26 mouse cellular contexts compared by ENCODE assay signal in genomic region chr12:68458196-68458595, GRCm38 (mm10).
"Had no signal": no experiment of that assay in that cellular context is flagged by ENCODE, and none has a peak within 500 bp of the region (broad histone marks: within the 10 kb centered on the region; RNA-seq: fewer than 3 reads in every experiment).

No protein-coding gene starts in this region.

- H3K36me3 ChIP-seq: heart, embryonic 13.5 days; heart, embryonic 15.5 days; hindbrain, embryonic 12.5 days; kidney, embryonic 15.5 days; limb, embryonic 13.5 days; limb, embryonic 15.5 days; liver, embryonic 12.5 days had no signal

- H3K4me3 ChIP-seq: heart, adult 2 months; heart, embryonic 13.5 days; heart, embryonic 15.5 days; hindbrain, embryonic 12.5 days; kidney, embryonic 15.5 days; limb, embryonic 13.5 days; limb, embryonic 15.5 days; liver, embryonic 12.5 days had no signal

- H3K27me3 ChIP-seq: heart, embryonic 13.5 days; heart, embryonic 15.5 days; hindbrain, embryonic 12.5 days; kidney, embryonic 15.5 days; limb, embryonic 13.5 days; limb, embryonic 15.5 days; liver, embryonic 12.5 days had no signal

- H3K27ac ChIP-seq: heart, adult 2 months; heart, embryonic 13.5 days; heart, embryonic 15.5 days; hindbrain, embryonic 12.5 days; hindbrain, embryonic 14.5 days; kidney, embryonic 15.5 days; kidney, postnatal 0 days; limb, embryonic 13.5 days; limb, embryonic 15.5 days; liver, embryonic 12.5 days; liver, embryonic 14.5 days had no signal

- DNase-seq: gastrocnemius, postnatal 14 days; gastrocnemius, postnatal 36 days; heart, adult 11 months; heart, adult 2 months; heart, postnatal 14 days; heart, postnatal 36 days; kidney, adult 11 months; kidney, adult 2 months; kidney, adult 9 months; kidney, postnatal 14 days; kidney, postnatal 36 days; layer of hippocampus, adult 9-11 months; layer of hippocampus, postnatal 36 days had no signal

- H3K4me2 ChIP-seq: heart, embryonic 11.5 days; heart, embryonic 13.5 days; heart, embryonic 15.5 days; hindbrain, embryonic 12.5 days; hindbrain, embryonic 14.5 days; kidney, embryonic 15.5 days; limb, embryonic 13.5 days; limb, embryonic 15.5 days; liver, embryonic 12.5 days had no signal

- H3K4me1 ChIP-seq: hindbrain, embryonic 12.5 days; kidney, embryonic 15.5 days; liver, embryonic 12.5 days had no signal

- ATAC-seq: hindbrain, embryonic 16.5 days; intestine, embryonic 16.5 days; liver, embryonic 12.5 days had no signal

- H3K9ac ChIP-seq: heart, embryonic 13.5 days; heart, embryonic 15.5 days; hindbrain, embryonic 12.5 days; hindbrain, embryonic 14.5 days; kidney, embryonic 15.5 days; limb, embryonic 13.5 days; limb, embryonic 15.5 days; liver, embryonic 12.5 days; liver, embryonic 14.5 days had no signal

- H3K9me3 ChIP-seq: heart, embryonic 13.5 days; heart, embryonic 15.5 days; hindbrain, embryonic 12.5 days; kidney, embryonic 15.5 days; limb, embryonic 15.5 days; liver, embryonic 12.5 days had no signal
